Mouse (Mus musculus) neural tube, embryonic 15.5 days (tissue): ENCODE data around the gene Dydc1. TPM values are rescaled to one million over a fixed set of nuclear protein-coding genes. Genes with fewer than 3 reads are reported as not detected.

Experiments
- ATAC-seq: fragments of 200-750 bp; cut with Nextera tagmentation; 2 replicates; pipeline ENCODE4 v1.8.0; 2017; ENCODE audit warnings: mild to moderate bottlenecking, moderate TSS enrichment, moderate library complexity; ENCODE audit not compliant: low FRiP score
- H3K27ac ChIP-seq: fragments of 300-500 bp; sonication (generic); replicated peaks from 2 replicates; pipeline ENCODE4 v1.5.1; 2015; ENCODE audit warnings: mild to moderate bottlenecking, inconsistent platforms
- H3K27me3 ChIP-seq: fragments of 300-500 bp; sonication (generic); replicated peaks from 2 replicates; pipeline ENCODE4 v1.6.1; 2015; ENCODE audit warnings: inconsistent platforms
- H3K36me3 ChIP-seq: fragments of 300-500 bp; sonication (generic); 2 replicates; pipeline ENCODE4 v1.6.1; 2015; ENCODE audit warnings: inconsistent platforms
- H3K4me1 ChIP-seq: fragments of 300-500 bp; sonication (generic); 2 replicates; pipeline ENCODE4 v1.6.1; 2015; ENCODE audit warnings: inconsistent platforms
- H3K4me2 ChIP-seq: fragments of 300-500 bp; sonication (generic); 2 replicates; pipeline ENCODE4 v1.6.1; 2015; ENCODE audit warnings: inconsistent platforms, mild to moderate bottlenecking, moderate library complexity
- H3K4me3 ChIP-seq: fragments of 300-500 bp; sonication (generic); replicated peaks from 2 replicates; pipeline ENCODE4 v1.5.1; 2015; ENCODE audit warnings: mild to moderate bottlenecking, inconsistent platforms
- H3K9ac ChIP-seq: fragments of 300-500 bp; sonication (generic); replicated peaks from 2 replicates; pipeline ENCODE4 v1.6.1; 2015; ENCODE audit warnings: mild to moderate bottlenecking, inconsistent platforms
- H3K9me3 ChIP-seq: fragments of 300-500 bp; sonication (generic); replicated peaks from 2 replicates; pipeline ENCODE4 v1.6.1; 2016; ENCODE audit warnings: inconsistent platforms
- WGBS: fragments of 180-500 bp; shearing (Covaris S2); methylation state at CpG from one replicate; pipeline ENCODE4 v1.1.7; 2015; ENCODE audit warnings: mixed read lengths; 5-methylcytosine and 5-hydroxymethylcytosine counted together
- polyA plus RNA-seq: library from polyadenylated mRNA; unstranded; fragments of >200 nt; fragmentation: Nextera tagmentation; extraction: Ambion mirVana; gene quantifications from 2 replicates; pipeline ENCODE4 v1.2.1, GENCODE M21; 2015

The Dydc1 gene
- polyA plus RNA-seq, 1 experiment from 2014 or later, result not detected

- Histone ChIP-seq H3K36me3 (no peaks in the 10 kb centered on the region), H3K4me3 (no peak overlapping the region), H3K4me2 (no peak overlapping the region), H3K9me3 (no peaks in the 10 kb centered on the region), H3K4me1 (no peaks in the 10 kb centered on the region), H3K9ac (no peak overlapping the region), H3K27ac (no peak overlapping the region), H3K27me3 (no peaks in the 10 kb centered on the region)
- WGBS, result 50% methylated on average over 1 of the region's 2 CpGs
- no peak for ATAC-seq
These were observed 7.5 kb upstream of the Dydc1 start for GRCm38 (mm10) chr14:41065168-41065567.

DNA sequence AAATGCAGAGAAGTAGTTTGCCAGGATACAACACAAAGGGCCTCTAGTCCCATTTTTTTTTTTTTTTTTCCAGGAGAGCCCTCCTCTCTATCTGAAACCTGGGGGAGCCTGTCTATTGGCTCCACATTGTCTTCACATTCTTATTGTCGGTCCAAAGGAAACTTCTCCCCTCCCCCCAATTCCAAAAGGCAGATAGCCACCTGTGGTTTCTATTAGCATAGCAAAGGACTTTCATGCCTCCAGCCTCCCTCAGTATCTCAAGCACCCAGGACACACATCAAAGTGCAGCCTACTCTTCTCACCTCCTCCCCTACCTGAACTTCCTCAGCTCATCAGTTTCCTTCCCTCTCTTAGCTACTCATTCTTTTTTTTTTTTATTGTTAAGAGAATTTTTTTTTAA lies 6.3 kb upstream of the Dydc1 start:
- ATAC-seq, result no peak
- 5% methylated on average over 1 of the region's 1 CpGs for whole genome bisulfite sequencing
- no peaks in the 10 kb centered on the region for H3K4me1 ChIP-seq
- no peaks in the 10 kb centered on the region for H3K36me3 ChIP-seq
- no peak overlapping the region for H3K4me3 ChIP-seq
- H3K27me3 ChIP-seq, result no peaks in the 10 kb centered on the region
- no peak overlapping the region for H3K4me2 ChIP-seq
- no peak overlapping the region for H3K9ac ChIP-seq
- H3K9me3 ChIP-seq, result no peaks in the 10 kb centered on the region
- no peak overlapping the region for H3K27ac ChIP-seq

GRCm38 (mm10) chr14:41069108-41069507 lies 3.6 kb upstream of the Dydc1 start, which contains the start of gene Dydc2:
TSS of gene Dydc2 (minus strand) at chr14:41069208.
- Histone ChIP-seq H3K4me1 (peaks cover 7% of the 10 kb centered on the region), H3K9me3 (no peaks in the 10 kb centered on the region), H3K27me3 (no peaks in the 10 kb centered on the region), H3K4me3 (no peak within 1 kb of the TSS), H3K27ac (no peak within 1 kb of the TSS), H3K9ac (no peak within 1 kb of the TSS), H3K4me2 (no peak within 1 kb of the TSS), H3K36me3 (no peaks in the 10 kb centered on the region)
- no peak for ATAC-seq

DNA sequence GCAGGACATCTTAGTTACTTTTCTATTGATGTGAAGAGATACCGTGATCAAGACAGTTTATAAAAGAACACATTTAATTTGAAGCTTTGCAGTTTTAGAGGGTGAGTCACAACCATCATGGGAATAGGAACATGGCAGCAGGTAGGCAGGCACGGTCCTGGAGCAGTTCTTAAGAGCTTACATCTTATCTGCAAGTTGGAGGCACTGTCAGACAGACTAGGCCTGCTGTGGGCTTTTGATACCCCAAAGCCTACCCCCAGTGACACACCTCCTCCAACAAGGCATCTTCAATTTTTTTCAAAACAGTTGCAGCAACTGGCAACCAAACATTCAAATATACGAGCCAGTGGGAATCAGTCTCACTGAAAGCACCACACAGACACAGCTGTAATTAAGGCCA lies 2.4 kb upstream of the Dydc1 start:
- Histone ChIP-seq H3K4me3 (no peak overlapping the region), H3K9me3 (no peaks in the 10 kb centered on the region), H3K4me1 (peaks cover 7% of the 10 kb centered on the region), H3K4me2 (no peak overlapping the region), H3K27ac (no peak overlapping the region), H3K9ac (no peak overlapping the region), H3K27me3 (no peaks in the 10 kb centered on the region), H3K36me3 (no peaks in the 10 kb centered on the region)
- WGBS, result 86% methylated on average over 3 of the region's 3 CpGs
- no peak for ATAC-seq

DNA sequence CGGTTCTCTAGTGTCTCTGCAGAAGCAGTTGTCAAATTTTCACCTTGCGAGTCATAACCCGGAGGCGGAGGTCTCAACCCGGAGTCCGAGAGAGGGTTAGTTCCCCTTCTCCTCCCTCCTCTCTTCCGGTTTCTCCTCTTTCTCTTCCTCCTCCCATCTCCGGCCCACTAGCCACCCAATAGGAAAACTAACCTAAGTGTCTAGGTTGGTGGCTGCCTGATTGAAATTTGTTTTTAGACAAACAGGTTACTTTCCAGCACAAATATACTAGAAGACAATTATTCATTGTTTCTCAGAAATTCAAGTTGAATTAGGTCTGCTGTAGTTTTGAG lies 199 bp downstream of the Dydc1 start:
- Histone ChIP-seq H3K9me3 (no peaks in the 10 kb centered on the region), H3K4me3 (peak overlapping the region; percentile 50), H3K36me3 (no peaks in the 10 kb centered on the region), H3K9ac (peak overlapping the region; percentile 5; the same call in 1 of the 2 replicates), H3K27ac (no peak overlapping the region), H3K4me2 (peak overlapping the region; percentile 72), H3K4me1 (peaks cover 7% of the 10 kb centered on the region), H3K27me3 (no peaks in the 10 kb centered on the region)
- 2% methylated on average over 8 of the region's 8 CpGs for WGBS
- peak; percentile 77 for ATAC-seq

DNA sequence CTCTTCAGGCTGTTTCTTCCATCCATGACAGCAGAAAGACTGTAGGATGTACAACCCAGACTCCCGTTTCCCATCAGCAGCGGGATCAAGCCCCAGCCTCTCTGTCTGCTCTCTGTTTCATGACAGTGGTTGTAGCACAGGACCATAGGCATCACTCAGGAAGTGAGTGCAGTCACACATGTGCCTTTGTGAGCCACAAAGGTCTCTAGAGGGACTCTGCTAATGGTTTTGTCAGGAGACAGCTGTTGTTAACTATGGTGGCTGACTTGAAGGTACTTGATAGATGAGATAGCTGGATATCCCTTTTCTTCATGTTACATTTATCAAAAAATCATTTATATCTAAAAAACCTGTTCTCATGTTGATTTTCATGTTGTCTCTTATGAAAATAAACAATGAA lies 9.7 kb downstream of the Dydc1 start:
- H3K4me2 ChIP-seq, result no peak overlapping the region
- no peaks in the 10 kb centered on the region for H3K27me3 ChIP-seq
- H3K4me1 ChIP-seq, result no peaks in the 10 kb centered on the region
- H3K4me3 ChIP-seq, result no peak overlapping the region
- no peak overlapping the region for H3K9ac ChIP-seq
- no peak overlapping the region for H3K27ac ChIP-seq
- H3K9me3 ChIP-seq, result no peaks in the 10 kb centered on the region
- H3K36me3 ChIP-seq, result no peaks in the 10 kb centered on the region
- WGBS, result 83% methylated on average over 2 of the region's 2 CpGs
- ATAC-seq, result no peak

DNA sequence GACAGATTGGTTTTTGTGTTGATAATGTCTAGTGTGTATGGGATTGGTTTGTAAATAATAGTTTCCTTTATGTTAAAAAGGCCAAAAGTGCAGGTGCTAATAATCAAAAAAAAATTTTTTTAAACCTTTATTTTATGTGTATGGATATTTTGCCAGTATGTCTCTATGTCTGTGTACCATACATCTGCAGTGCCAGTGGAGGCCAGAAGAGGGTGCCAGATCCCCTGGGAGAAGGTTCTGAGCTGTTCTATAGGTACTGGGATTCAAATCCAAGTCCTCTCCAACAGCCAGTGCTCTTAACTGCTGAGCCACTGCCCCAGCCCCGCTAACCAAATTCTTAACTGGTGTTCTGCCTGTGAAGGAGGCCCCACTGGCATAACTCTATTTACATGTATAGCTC lies 14.8 kb downstream of the Dydc1 start:
- ATAC-seq, result no peak
- no peak overlapping the region for H3K4me2 ChIP-seq
- no peaks in the 10 kb centered on the region for H3K27me3 ChIP-seq
- H3K4me3 ChIP-seq, result no peak overlapping the region
- no peaks in the 10 kb centered on the region for H3K9me3 ChIP-seq
- no peak overlapping the region for H3K27ac ChIP-seq
- 77% methylated on average over 1 of the region's 1 CpGs for WGBS
- H3K36me3 ChIP-seq, result no peaks in the 10 kb centered on the region
- no peaks in the 10 kb centered on the region for H3K4me1 ChIP-seq
- no peak overlapping the region for H3K9ac ChIP-seq

- Histone ChIP-seq H3K4me1 (no peaks in the 10 kb centered on the region), H3K4me2 (no peak overlapping the region), H3K4me3 (no peak overlapping the region), H3K36me3 (no peaks in the 10 kb centered on the region), H3K9me3 (no peaks in the 10 kb centered on the region), H3K9ac (no peak overlapping the region), H3K27me3 (no peaks in the 10 kb centered on the region), H3K27ac (no peak overlapping the region)
- WGBS, result 54% methylated on average over 8 of the region's 8 CpGs
- no peak for ATAC-seq
These were observed 18.1 kb downstream of the Dydc1 start for GRCm38 (mm10) chr14:41090777-41091176.

- Histone ChIP-seq H3K36me3 (no peaks in the 10 kb centered on the region), H3K27me3 (no peaks in the 10 kb centered on the region), H3K4me1 (no peaks in the 10 kb centered on the region), H3K27ac (no peak overlapping the region), H3K9me3 (no peaks in the 10 kb centered on the region), H3K4me2 (no peak overlapping the region), H3K4me3 (no peak overlapping the region), H3K9ac (no peak overlapping the region)
- no peak for ATAC-seq
- 55% methylated on average over 1 of the region's 1 CpGs for WGBS
These were observed 21.4 kb downstream of the Dydc1 start for GRCm38 (mm10) chr14:41094114-41094513.

GRCm38 (mm10) chr14:41096296-41096860 lies 23.7 kb downstream of the Dydc1 start:
- ATAC-seq, result no peak
- Histone ChIP-seq H3K27ac (no peak overlapping the region), H3K4me1 (no peaks in the 10 kb centered on the region), H3K4me3 (no peak overlapping the region), H3K9ac (no peak overlapping the region), H3K4me2 (no peak overlapping the region), H3K9me3 (no peaks in the 10 kb centered on the region), H3K36me3 (no peaks in the 10 kb centered on the region), H3K27me3 (no peaks in the 10 kb centered on the region)
- WGBS, result 88% methylated on average over 3 of the region's 3 CpGs

DNA sequence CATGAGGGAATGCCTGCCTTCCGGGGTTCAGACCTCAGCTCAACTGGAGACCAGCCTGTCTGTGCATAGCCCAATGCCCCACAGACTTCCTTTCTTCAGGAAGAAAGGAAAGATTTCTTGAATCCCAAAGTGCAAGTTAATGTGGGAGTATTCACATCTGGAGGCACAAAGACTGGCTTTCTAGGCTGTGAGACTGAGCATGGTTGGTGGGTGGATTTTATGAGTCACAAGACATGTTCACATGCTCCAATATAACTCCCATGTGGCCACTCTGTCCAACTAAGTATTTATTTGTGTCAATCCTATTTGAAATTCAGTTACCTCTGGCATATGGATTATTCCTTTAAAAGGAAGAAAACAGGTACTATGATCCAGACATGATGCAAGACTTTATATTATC lies 26.0 kb downstream of the Dydc1 start:
- H3K9me3 ChIP-seq, result no peaks in the 10 kb centered on the region
- H3K27ac ChIP-seq, result no peak overlapping the region
- no peak for ATAC-seq
- no peak overlapping the region for H3K4me3 ChIP-seq
- no peaks in the 10 kb centered on the region for H3K4me1 ChIP-seq
- H3K27me3 ChIP-seq, result no peaks in the 10 kb centered on the region
- no peak overlapping the region for H3K9ac ChIP-seq
- no peak overlapping the region for H3K4me2 ChIP-seq
- H3K36me3 ChIP-seq, result no peaks in the 10 kb centered on the region
- 68% methylated on average over 1 of the region's 1 CpGs for WGBS

DNA sequence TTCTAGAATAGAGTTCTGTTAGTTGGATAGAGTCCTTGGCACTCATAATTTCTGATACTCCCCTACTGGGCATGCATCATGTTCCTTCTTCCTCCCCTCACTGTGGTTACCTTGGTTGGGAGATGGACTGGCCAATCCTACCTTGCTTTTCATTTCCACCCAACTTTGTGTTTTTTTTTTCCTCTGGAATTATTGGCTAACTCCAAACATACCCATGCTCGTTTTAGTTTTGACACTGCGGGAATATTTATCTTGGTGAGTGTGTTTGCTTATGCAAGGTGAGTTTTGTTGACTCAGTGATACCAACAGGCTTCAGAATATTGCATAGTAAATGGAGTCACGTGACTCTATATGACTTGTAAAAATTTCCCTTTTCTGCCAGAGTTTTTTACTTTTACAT lies 28.0 kb downstream of the Dydc1 start:
- ATAC-seq, result no peak
- no peak overlapping the region for H3K4me3 ChIP-seq
- no peak overlapping the region for H3K4me2 ChIP-seq
- H3K27ac ChIP-seq, result no peak overlapping the region
- H3K36me3 ChIP-seq, result no peaks in the 10 kb centered on the region
- no peaks in the 10 kb centered on the region for H3K9me3 ChIP-seq
- no peaks in the 10 kb centered on the region for H3K4me1 ChIP-seq
- WGBS, result 91% methylated on average over 3 of the region's 3 CpGs
- H3K27me3 ChIP-seq, result no peaks in the 10 kb centered on the region
- no peak overlapping the region for H3K9ac ChIP-seq

DNA sequence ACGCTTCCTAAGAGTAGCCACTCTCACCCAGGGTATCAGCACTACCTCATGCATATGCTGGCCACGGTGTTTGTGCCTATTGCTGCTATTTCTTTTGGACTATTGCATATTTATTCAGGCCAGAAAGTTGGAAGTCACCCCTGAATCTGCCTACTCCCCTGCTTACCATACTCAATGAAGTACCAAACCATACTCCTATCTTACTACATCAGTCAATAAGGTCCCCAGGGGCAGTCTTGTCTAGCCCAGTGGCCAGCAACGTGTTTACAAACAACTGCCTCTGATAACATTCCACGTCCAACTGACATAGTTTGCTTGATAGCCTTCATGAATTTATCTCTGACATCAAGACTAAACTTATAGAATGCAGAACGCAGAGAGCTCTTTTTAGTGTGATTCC lies 28.5 kb downstream of the Dydc1 start:
- Histone ChIP-seq H3K9me3 (no peaks in the 10 kb centered on the region), H3K4me3 (no peak overlapping the region), H3K36me3 (no peaks in the 10 kb centered on the region), H3K9ac (no peak overlapping the region), H3K27ac (no peak overlapping the region), H3K27me3 (no peaks in the 10 kb centered on the region), H3K4me1 (no peaks in the 10 kb centered on the region), H3K4me2 (no peak overlapping the region)
- ATAC-seq, result no peak
- 92% methylated on average over 5 of the region's 5 CpGs for WGBS
